Mouse (Mus musculus) gastrocnemius, postnatal 10 days (tissue): ENCODE results near the gene Slc26a10. TPM values are rescaled to one million over a fixed set of nuclear protein-coding genes. Genes with fewer than 3 reads are reported as not detected.
A peak's percentile ranks its signal among the peaks of the same experiment; 100 is the strongest.
"Not testable (repeated sequence)": the region's sequence is repeated elsewhere in the genome, so short reads cannot be mapped to it uniquely, and the experiment has no call there.

Experiments used
- DNase-seq: peaks from one replicate; pipeline ENCODE4 v3.0.0; 2021; ENCODE audit warnings: mixed read lengths
- total RNA-seq, 2 experiments: library from RNA; stranded (reverse); gene quantifications; 2 replicates each; pipeline ENCODE4 v1.2.3; 2021

The Slc26a10 gene
- total RNA-seq, 2 experiments from 2014 or later = 3.0 to 6.1 TPM

DNA sequence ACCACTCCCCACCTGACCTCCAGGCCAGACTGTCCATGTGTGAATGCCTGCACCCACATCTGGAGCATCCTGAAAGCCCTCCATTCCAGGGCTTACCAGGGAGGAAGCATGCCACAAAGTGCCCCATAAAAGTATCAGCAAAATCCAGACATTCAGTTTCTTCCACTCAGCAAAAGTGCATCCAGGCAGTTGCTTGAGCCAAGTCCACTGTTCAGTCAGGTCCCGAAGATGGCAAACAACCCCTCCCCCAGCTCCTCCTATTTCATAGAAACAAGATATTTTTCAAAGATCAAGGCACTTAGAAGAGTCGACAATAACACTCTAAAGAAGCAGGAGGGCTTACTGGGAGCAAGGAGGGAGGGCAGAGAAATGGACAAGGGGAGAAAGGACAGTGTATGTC is 18.0 kb upstream of the Slc26a10 start:
- DNase-seq = no peak

DNA sequence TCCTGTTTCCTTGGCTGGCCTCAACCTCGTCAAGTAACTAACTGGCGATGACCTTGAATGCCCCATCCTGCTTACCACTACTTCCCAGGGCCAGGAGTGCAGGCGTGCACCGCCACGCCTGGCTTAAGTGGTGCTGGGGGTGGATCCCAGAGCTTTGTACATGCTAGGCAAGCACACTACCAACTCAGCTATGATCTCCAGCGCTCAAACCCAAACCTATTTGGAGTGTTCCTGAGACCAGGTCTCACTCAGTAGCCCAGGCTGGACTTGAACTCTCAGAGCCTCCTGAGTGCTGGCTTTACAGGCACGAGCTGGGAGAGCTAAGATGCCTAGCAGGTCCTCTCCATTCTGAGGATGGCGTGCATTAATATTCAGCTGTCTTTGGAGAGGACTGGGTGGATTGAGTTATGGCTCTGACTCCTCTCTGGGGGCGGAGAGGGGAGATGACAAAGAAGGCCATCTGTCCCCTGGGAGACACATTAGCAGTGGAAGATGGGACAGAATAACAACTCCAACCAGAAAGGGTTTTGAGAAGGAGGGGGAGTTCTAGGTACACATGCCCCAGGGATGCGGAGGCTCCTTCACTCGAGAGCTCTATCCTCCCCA is 17.2 kb upstream of the Slc26a10 start:
- no peak for DNase-seq

DNA sequence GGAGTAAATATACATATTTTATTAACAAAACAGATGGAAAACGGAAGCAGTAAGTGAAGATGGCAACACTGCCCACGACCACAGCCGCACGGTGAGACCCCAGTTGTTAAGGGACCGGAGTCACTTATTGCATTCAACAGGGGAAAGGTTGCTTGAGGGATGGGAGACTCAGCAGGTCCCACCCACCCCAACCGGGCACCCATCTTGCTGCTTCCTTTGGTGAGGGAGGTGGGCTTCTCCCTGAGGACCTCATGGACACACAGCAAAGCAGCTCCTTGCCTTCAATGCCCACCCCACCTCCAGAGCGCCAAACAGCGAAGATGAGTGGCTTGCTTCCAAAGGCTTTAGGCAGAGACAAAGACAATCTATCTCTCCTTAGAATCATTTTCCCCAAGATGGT is 16.7 kb upstream of the Slc26a10 start:
- no peak for DNase-seq

DNA sequence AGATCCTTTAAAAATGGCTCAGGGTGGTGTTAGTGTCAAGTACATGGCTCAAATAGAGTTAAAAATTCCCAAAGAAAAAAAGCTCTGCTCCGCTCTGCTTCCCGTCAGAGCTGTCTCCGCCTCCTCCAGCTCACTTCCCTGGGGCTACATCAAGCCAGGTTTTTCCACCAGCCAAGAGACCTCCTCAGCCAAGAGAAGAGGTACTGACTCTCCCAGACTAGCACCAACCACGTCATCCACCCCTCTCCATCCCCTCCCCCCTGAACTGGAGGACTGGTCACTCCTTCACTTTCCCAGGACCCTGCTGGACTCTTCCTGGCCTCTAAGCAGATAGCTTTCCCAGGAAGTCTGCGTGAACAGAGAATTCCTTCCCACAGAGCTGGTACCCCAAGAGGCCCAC is 15.9 kb upstream of the Slc26a10 start:
- peak; percentile 50 for DNase-seq

DNA sequence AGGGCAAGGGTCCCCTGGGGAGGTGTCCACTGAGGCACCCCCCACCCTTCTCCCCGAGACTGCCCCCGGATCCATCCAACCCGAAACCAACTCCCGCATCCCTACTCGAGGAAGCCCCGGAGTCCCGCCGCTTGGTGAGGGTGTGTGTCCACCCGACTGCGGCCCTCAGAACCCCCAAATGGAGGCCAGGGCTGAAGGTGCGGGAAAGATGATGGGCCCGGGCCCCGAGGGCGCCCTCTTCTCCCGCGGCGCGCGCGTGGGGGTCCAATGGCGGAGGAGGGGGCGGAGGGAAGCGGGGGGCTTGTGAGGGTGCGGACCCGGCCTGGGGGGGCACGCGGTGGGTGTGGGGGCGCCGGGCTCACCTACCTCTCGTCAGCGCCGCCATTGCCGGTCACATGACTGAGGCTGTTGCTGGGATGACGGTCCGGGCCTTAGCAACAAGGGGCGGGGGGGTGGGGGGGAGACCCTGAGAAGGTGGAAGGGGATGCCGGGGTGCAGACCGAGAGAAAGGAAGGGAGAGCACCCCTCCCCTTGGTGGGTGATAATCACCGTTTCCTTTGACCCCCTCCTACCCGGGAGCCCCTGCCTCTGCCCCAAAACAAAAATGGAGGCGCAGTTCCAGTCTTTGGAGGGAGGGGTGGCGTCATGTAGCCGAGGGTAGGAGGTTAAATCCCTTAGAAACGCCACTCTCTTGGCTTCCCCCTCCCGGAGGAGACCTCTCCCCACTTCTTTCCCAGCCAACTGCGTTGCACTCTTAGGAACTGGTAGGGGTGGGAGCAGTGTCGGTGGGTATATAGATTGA is 15.1 kb upstream of the Slc26a10 start, which contains the start of gene Dtx3:
Gene Dtx3, minus strand, starts transcription at position 401 of the 802 bp plus-strand sequence.
- DNase-seq = peak; percentile 43

DNA sequence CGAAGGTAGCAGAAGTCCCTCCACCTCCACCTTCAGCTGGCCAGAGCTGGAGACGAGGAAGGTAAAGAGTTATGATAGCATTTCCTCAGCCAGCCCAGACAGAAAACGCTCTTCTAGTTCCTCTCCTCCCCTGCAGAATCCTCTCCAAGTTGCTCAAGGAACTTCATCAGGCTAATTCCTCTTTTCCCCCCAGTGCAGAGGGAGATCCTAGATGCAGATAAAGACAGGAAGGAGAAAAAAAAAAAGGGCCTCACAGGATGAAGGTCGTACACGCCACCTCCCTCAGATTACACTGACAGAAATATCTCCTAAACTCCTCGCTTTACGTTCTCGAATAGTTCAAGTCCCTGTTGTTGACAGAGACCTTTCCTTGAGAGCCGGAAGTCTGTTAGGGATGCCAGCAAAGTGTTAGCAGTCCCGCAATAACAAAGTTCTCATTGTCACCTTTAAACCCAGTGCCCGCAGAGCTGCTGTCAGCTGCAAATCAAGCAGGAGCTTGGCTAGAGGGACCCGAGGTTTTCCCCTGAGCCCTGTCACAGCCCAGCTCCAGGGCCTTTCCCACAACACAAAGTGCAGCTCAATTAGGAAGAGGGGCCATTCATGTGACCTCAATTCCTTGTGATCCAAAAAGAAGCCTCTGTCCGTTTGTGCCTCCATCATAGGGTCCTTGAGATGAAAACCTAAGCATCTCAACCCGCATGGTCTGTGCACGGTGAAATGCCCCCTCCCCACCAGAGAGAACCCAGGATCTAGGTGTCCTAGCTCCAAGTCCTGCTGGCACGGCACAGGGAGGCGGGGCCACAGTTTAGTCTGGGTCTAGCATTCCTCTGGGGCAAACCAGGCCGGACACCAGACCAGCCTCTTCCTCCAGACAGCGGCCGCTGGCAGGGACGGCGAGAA is 14.2 kb upstream of the Slc26a10 start:
- DNase-seq = peak; percentile 61

DNA sequence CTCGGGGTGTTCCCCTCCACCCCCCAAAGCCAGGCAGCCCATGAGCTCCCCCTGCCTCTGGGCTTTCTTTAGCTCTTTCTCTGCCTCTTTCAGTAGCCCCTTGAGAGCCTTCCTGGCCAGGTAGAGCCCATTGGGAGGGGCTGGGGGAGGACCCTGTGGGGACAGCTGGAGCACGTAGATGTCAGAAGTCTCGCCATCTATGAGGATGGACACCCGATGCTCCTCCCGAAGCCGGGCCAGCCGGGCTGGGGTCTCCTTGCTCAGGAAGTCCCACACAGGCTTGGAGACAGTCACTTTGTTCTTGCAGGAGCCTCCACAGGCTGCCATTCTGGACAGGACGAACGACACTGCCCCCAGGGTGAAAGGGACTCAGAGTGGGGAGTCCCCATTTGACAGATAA is 12.6 kb upstream of the Slc26a10 start:
- DNase-seq = no peak

DNA sequence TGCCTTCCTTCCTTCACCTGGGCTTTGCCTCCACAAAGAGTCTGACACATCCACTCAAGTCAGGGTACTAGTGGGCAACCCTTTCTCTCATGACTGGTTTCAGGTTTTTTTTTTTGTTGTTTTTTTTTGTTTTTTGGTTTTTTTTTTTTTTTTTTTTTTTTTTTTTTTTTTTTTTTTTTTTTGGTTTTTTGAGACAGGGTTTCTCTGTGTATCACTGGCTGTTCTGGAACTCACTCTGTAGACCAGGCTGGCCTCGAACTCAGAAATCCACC is 11.5 kb upstream of the Slc26a10 start:
- DNase-seq = not testable (repeated sequence)

DNA sequence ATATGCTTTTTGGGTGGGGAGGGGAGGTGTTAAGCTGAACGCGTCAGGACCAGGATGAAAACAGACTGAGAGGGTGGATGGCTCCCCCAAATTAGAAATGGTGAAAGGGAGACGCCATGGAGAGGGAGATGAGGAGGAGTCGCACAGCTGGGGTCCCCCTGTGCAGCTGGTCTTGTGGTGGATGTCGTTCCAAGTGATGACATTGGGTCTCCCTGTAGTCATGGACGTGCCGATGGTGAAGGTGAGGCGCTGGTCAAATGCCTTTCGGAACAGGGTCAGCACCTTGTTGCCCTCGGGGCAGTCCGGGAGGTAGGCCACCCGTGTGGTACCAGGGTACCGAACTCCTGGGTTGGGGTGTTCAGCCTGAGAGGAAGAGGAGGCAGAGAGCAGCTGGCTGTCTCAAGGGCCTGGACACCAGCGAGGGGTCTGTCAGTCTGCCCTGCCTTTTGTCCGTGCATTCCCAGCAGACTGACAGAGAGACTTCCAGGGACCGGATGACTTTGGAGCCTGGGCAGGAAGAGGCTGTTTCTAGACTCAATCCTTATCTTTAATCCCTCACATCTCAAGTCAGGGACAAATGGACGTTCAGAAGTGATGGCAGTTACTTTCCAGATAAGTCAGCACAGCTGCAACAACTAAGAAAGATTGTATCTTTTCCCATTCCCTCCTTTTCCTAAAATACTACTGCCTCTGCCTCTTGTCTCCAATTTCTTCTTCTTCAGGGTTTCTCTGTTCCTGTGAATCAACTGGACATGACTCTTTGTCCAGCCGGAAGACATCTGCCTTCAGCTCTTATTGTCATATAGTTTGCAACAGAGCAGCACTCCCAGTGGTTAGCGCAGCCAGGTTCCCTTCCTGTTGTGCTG is 11.0 kb upstream of the Slc26a10 start:
- no peak for DNase-seq

DNA sequence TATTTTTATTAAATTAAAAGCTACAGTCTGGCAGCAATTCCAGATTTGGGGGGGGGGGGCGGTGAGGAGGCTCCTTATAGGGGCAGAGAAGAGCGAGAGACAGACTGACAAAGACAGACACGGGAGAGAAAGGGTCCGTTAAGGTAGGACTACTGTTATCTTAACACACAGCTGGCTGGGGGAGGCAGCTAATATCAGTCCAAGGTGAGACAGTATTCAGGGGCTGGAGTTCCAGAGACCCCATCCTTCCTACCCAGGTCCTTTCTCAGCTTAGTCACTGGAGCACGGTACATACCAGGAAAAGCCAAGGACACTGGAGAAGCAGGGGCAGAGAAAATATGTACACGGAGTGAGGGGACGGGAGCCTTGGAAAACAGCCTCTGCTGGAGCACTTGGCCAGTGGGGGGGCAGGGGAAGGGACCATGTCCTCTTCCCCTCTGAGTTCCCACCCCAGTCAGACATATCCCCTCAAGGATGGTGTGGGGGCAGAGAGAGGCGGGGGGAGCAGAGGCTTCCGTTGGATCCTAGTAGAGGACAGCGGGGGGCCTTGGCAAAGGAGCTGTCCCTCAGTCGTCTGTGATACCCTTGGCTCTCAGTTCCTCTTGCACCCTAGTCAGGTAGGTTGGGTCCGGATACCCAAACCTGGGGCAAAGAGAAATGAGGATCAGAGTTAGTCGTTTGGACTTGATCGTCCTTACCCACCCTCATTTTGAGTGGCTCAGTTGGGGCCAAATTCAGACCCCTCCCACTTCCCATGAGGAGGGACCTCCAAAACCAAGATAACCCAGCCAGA is 10.1 kb upstream of the Slc26a10 start:
- DNase-seq = no peak

DNA sequence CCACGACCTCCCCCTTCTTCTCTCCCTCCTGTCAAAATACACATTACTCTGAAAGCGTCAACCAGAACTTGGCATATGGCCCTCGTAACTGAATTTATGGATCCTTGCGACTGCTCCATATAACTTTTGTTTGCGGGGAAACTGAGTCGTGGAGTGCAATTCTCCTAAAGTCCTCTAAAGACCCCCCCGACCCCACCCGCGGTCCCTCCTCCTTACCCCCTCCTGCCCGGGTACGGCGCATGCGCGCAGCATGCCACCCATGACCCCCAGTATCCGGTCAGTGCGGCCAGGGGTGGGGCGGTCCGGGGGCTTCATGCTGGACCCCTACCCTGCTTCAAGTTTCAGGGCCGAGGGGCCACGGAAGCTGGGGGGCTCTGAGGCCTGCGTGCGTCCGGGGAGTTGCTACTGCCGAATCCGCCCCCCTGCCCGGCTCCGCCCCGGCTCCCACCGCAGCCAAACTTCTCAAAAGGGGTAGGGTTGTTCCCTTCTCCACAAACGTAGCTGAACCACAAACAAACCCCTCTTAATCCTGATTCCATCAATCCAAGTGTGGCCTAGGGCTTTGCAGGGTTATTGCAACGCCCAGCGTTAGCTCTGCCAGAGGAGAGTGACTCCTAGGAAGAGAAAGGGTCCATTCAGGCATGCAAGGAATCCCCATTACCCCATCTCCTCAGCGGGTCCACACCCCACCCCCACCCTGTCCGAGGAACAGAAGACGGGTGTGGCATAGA is 9.4 kb upstream of the Slc26a10 start, which contains the start of gene Arhgef25:
Gene Arhgef25, minus strand, starts transcription at position 433 of the 731 bp plus-strand sequence.
- DNase-seq = peak; percentile 68

DNA sequence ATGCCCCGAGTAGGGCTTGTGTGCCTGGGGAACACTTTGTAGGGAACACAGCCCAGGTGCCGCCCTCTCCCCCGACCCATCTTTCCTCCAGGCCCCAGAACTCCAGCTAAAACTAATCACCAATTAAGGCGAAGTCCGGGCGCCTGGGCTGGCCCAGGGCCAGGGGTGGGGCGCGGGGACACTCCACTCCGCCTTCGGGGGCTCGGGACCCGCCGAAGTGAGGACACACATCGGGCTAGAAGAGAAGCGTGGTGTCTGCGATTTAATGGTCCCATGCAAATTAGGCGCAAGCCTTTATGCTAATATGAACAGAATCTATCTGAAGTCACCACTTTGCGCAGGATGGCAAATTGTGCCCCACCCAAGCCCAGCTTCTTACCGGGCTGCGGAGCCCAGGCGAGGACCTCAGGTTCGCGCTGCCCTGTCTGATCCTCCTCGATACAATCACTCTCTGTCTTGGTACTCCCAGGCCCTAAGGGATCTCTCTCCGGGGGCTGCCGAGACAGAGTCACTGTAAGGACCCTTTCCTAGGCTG is 8.7 kb upstream of the Slc26a10 start:
- peak; percentile 52 for DNase-seq

DNA sequence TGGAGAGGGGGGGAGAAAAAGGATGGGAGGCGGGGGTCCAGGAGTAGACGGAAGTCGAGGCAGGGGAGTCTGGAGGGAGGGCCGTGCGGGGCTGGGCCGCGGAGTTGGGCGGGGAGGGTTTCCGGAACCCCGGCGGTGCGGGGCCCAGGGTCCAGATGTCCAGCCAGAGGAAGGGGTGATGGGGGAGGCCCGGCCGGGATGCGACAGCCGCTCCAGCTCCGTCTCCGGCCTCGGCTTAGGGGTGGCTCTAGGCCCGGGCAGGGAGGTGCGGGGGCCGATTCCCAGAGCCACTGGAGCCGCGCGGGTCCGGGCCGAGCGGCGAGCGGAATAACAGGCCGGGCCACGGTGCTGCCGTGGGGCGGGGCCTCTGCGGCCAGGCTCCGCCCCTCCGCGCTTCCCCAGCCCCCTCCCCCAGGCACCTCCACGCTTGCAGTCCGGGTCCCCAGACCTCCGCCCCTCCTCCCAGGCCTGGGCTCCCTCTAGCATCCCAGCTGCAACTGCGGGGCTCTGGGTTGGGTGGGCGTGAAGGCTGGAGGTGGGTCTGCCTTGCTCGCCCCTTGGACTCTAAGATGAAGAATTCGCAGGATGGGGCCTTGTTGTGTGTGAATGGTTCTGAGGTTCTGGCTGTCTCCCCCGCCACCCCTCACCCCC is 8.1 kb upstream of the Slc26a10 start:
- peak; percentile 60 for DNase-seq

DNA sequence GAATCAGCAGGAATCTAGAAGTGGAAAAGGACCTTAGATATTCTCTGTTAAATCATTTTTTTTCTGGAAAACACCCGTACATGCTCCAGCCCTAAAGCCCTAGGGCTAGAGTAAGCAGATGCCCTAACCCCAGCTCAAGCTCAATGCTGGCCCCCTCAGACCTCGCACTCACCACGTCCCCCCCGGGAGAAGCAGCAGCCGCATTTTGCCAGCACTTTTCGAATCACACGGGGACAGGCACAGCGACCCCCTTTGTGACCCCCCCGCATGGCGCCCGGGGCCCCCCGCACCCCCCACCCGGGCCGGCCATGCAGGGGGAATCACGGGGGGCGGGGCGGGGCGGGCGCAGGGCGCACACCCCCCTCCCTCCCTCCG is 7.6 kb upstream of the Slc26a10 start:
- no peak for DNase-seq

DNA sequence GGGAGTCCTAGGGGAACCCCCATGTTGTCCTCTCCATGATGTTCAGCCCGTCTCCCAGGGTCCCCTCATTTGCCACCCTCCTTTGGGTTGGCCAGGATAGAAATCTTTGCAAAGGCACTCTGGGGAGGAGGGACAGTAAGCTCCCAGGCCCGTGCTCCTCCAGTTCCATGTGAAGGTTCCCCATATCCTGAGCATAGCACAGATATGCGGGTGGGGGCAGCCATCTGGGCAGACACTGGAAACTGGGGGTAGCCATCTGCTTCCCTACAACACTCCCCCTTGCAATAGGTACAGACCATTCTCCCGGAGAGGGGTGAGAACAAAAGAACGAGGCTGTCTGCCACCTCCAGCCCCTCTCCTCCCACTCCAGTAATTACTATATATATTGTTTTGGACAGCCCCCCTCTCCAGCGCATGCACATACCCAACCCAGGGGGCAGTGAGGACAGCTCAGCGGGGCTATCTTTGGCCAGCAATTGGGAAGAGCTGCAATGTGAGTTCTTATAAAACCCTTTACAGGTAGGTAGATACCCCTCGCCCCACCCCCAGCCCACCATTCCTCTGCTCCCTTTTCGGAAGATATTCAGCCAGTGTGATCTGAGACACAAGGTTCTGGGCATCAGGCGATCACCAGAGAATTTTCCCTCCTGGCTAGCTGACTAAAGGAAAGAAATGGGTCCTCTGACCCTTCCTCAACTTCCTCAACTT is 7.1 kb upstream of the Slc26a10 start:
- DNase-seq = no peak

DNA sequence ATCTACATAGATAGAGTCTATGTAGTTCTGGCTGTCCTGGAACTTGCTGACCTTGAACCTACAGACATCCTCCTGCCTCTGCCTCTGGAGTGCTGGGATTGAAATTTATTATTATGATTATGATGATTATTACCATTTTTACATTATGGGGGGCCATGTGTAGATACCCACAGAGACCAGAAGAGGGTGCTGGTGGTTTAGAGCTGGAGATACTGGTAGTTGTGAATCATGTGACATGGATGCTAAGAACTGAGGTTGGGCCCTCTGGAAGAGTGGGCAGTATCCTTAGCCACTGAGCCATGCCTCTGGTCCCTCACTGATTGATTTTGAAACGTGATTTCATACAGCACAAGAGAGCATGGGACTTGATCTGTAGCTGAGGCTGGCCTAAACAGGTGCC is 6.0 kb upstream of the Slc26a10 start:
- DNase-seq = no peak

DNA sequence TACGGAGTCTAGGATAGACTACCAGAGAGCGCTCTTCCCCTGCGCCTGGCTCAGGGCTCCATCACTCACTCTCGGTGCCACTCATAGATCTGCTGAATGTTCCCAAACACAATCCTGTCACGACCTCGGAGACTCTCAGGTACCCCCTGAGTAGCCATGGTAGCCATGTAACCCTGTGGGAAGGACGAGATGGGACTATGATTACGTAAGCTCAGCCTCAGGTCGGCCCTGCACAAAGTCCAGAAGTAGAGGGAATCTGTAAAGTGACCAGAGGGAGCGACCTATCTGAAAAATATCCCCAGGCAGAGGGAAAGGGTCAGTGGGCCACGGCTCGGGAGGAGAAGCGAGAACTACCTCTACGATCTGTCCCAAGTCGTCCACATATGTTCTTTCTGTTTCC is 5.1 kb upstream of the Slc26a10 start:
- no peak for DNase-seq

DNA sequence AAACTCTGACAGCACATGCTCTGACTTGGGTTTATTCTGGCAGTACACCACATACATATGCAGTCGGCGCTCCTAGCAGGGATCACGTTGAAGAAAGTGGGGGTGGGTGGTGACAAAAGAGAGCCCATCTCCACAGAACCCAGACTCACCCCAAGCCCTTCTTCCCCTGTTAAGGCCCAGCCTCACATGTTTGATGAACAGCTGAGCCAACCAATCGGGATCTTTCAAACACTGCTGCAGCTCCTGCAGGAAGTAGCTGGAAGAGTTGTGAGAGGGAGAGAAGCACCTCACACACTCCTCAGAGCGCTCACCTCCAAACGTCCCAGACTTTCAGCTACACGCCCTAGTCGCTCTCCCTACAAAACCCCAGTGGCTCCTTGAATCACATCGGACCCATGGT is 4.7 kb upstream of the Slc26a10 start:
- no peak for DNase-seq

DNA sequence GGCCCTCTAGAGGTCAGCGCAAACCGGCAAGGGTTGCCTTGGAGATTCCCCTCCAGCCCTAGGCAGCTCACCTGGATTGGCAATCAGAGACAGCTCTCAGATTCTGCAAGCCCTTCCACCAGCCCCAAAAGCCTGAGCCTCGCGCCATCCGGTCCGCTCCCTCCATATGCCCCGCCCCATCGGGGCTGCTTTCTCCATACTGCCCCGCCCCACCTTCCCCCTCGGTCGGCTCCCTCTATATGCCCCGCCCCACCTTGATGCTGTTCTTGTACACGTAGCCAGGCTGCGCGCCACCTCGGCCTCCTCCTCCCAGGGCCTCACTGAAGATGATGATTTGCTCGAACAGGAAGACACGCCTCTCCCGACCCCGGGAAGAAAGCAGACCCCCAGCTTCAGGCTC is 3.3 kb upstream of the Slc26a10 start:
- no peak for DNase-seq
